Mouse (Mus musculus) lung, embryonic 16.5 days (tissue): Measurements from ENCODE around the gene Idh3b. TPM values are rescaled to one million over a fixed set of nuclear protein-coding genes. Genes with fewer than 3 reads are reported as not detected.

Source experiments
- ATAC-seq: fragments of 200-750 bp; cut with Nextera tagmentation; 2 replicates; pipeline ENCODE4 v1.8.0; 2017; ENCODE audit warnings: low read depth, mild to moderate bottlenecking, moderate library complexity
- H3K27ac ChIP-seq: fragments of 300-500 bp; sonication (generic); 2 replicates; pipeline ENCODE4 v1.5.1; 2014; ENCODE audit warnings: mild to moderate bottlenecking, control low read depth, low read length
- H3K27me3 ChIP-seq: fragments of 300-500 bp; sonication (generic); 2 replicates; pipeline ENCODE4 v1.6.1; 2014; ENCODE audit warnings: low read depth, low read length, mixed read lengths; ENCODE audit not compliant: control insufficient read depth, insufficient read depth
- H3K36me3 ChIP-seq: fragments of 300-500 bp; sonication (generic); 2 replicates; pipeline ENCODE4 v1.6.1; 2014; ENCODE audit warnings: low read length; ENCODE audit not compliant: control insufficient read depth, insufficient read depth
- H3K4me1 ChIP-seq: fragments of 300-500 bp; sonication (generic); replicated peaks from 2 replicates; pipeline ENCODE4 v1.6.1; 2014; ENCODE audit warnings: low read length, mixed read lengths; ENCODE audit not compliant: control insufficient read depth, insufficient read depth
- H3K4me2 ChIP-seq: fragments of 300-500 bp; sonication (generic); 2 replicates; pipeline ENCODE4 v1.6.1; 2014; ENCODE audit warnings: low read depth, low read length, control low read depth
- H3K4me3 ChIP-seq: fragments of 300-500 bp; sonication (generic); 2 replicates; pipeline ENCODE4 v1.5.1; 2014; ENCODE audit warnings: mild to moderate bottlenecking, low read length, control low read depth
- H3K9ac ChIP-seq: fragments of 300-500 bp; sonication (generic); 2 replicates; pipeline ENCODE4 v1.6.1; 2014; ENCODE audit warnings: low read length, control low read depth
- H3K9me3 ChIP-seq: fragments of 300-500 bp; sonication (generic); 2 replicates; pipeline ENCODE4 v1.6.1; 2016; ENCODE audit warnings: low read length; ENCODE audit not compliant: control insufficient read depth
- WGBS: fragments of 180-500 bp; shearing (Covaris S2); extraction: QIAGEN DNeasy Blood & Tissue Kit; methylation state at CpG from one replicate; pipeline ENCODE4 v1.1.7; 2014; 5-methylcytosine and 5-hydroxymethylcytosine counted together
- polyA plus RNA-seq: library from polyadenylated mRNA; unstranded; fragments of >200 nt; fragmentation: Nextera tagmentation; extraction: Ambion mirVana; gene quantifications from 2 replicates; pipeline ENCODE4 v1.2.1, GENCODE M21; 2015

Gene Idh3b
- polyA plus RNA-seq, 1 experiment from 2014 or later, result 152 TPM

DNA sequence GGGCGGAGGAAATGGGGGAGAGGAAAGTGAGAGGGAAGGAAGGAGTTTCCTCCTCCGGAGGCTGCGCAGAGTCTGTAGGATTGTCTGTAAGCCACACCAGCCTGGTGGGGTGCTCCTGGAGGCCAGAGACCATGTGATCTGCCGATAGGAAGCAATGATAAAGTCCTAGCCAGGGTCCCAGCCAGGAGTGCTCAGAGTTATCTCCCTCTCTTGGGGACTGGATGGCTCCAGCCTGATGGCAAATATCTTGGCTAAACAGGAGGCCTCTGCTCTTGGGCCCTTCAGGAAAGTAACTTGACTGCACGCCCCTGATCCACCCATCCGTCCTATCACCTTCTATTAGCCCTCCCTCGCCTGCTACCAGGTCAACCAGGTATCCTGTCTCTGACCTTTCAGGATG is 36.1 kb downstream of the Idh3b start:
- no peak overlapping the region for H3K4me3 ChIP-seq
- H3K36me3 ChIP-seq, result no peaks in the 10 kb centered on the region
- 64% methylated on average over 7 of the region's 7 CpGs for WGBS
- H3K4me1 ChIP-seq, result no peaks in the 10 kb centered on the region
- H3K4me2 ChIP-seq, result no peak overlapping the region
- no peak overlapping the region for H3K9ac ChIP-seq
- no peak for ATAC-seq
- no peaks in the 10 kb centered on the region for H3K9me3 ChIP-seq
- no peak overlapping the region for H3K27ac ChIP-seq
- H3K27me3 ChIP-seq, result no peaks in the 10 kb centered on the region

- Histone ChIP-seq H3K4me3 (no peak overlapping the region), H3K27me3 (no peaks in the 10 kb centered on the region), H3K9ac (no peak overlapping the region), H3K9me3 (no peaks in the 10 kb centered on the region), H3K4me1 (no peaks in the 10 kb centered on the region), H3K27ac (no peak overlapping the region), H3K4me2 (no peak overlapping the region), H3K36me3 (no peaks in the 10 kb centered on the region)
- 47% methylated on average over 9 of the region's 9 CpGs for WGBS
- ATAC-seq, result no peak
Measured at GRCm38 (mm10) chr2:130246912-130247311, 37.4 kb downstream of the Idh3b start.

Other genes starting within 250 kb of the Idh3b start
- gene Tgm6, start 172.1 kb downstream of the Idh3b start, polyA plus RNA-seq, result not detected in 2 replicates
- gene Snrpb, start 105.1 kb downstream of the Idh3b start, polyA plus RNA-seq, result 609 TPM in 2 replicates
- not detected in 2 replicates for gene Tmc2, start 89.4 kb downstream of the Idh3b start, polyA plus RNA-seq
- gene Nop56, start 10.1 kb downstream of the Idh3b start, polyA plus RNA-seq, result 216 and 233 TPM in 2 replicates
- 0.96 and 0.97 TPM in 2 replicates for gene Ebf4, start 10.6 kb upstream of the Idh3b start, polyA plus RNA-seq
- 62.2 and 65.8 TPM in 2 replicates for gene Cpxm1, start 113.0 kb upstream of the Idh3b start, polyA plus RNA-seq
- gene Gm28372, start 120.7 kb upstream of the Idh3b start, polyA plus RNA-seq, result not detected in 2 replicates
- 0.31 TPM in 1 of 2 replicates, not detected in the other for gene 1700020A23Rik, start 120.7 kb upstream of the Idh3b start, polyA plus RNA-seq
- not detected in 2 replicates for gene Tmem239, start 121.9 kb upstream of the Idh3b start, polyA plus RNA-seq
- gene Vps16, start 139.8 kb upstream of the Idh3b start, polyA plus RNA-seq, result 84.3 and 84.5 TPM in 2 replicates
- gene Pced1a, start 140.2 kb upstream of the Idh3b start, polyA plus RNA-seq, result 14.4 TPM in 2 replicates
- gene Ptpra, start 165.7 kb upstream of the Idh3b start, polyA plus RNA-seq, result 68.0 and 68.3 TPM in 2 replicates